Mouse (Mus musculus): ENCODE results near the gene Kat5.

DNA sequence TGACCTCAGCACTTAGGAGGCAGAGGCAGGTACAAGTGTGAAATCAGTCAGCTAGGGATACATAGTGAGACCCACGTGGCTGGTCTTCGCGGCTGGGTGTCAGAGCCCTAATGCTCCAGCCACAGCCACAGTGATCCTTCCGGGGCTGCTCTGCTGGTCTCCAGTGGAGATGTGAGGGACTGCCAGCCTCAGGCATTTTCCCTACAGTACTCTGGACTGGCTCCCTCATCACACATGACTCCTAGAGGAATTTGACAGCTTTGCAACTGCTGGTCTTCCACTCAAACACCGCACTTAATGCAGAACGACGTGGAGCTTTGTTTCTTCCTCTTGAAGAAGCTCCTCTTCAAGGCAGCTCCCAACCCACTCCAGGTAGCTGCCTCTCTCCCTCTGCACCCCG is 3.8 kb downstream of the Kat5 start:
- no peak for TF ChIP-seq CTCF (IDR thresholded peaks at IDR 0.05; ENCODE audit: control insufficient read depth, insufficient read depth, low read length)
- no peak for TF ChIP-seq POLR2A (IDR thresholded peaks at IDR 0.05; ENCODE audit: borderline replicate concordance, control insufficient read depth, low read depth, low read length)
